Mouse (Mus musculus): Measurements from ENCODE around the gene D1Ertd622e. TPM values are rescaled to one million over a fixed set of nuclear protein-coding genes. Genes with fewer than 3 reads are reported as not detected.

The D1Ertd622e gene
- polyA plus RNA-seq, 1 experiment from 2014 or later: 41.2 TPM

DNA sequence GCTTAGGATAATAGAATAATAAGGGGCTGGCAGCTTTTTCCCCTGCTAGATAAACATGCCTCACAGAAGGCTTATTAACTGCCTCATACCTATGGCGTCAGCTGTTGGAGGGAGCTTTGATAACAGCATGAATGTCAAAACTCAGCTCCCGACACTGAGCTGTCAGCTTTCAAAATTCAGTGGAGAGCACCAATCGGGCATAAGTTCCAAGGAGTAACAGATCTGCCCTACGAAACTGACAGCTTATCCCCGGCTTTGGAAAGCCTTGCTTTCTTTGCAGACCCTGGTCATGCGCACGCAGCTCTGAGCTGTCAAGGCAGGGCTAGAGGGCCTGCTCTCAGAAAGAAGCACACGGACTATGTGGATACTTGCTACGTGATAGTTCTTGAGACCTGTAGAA, 91.1 kb downstream of the D1Ertd622e start:
- H3K4me1 ChIP-seq (replicated peaks): no peaks in the 10 kb centered on the region
- H3K4me3 ChIP-seq: no peak overlapping the region
- no peak overlapping the region for H3K9ac ChIP-seq
- H3K9me3 ChIP-seq: no peaks in the 10 kb centered on the region
- no peaks in the 10 kb centered on the region for H3K36me3 ChIP-seq
- H3K27ac ChIP-seq (replicated peaks): no peak overlapping the region
- 83% methylated on average over 9 of the region's 9 CpGs for WGBS
- H3K27me3 ChIP-seq: no peaks in the 10 kb centered on the region
- no peak for ATAC-seq (ENCODE audit: low read depth)
- no peak overlapping the region for H3K4me2 ChIP-seq

GRCm38 (mm10) chr1:97567956-97568355, 93.9 kb downstream of the D1Ertd622e start:
- H3K4me1 ChIP-seq (replicated peaks): no peaks in the 10 kb centered on the region
- H3K4me3 ChIP-seq: no peak overlapping the region
- H3K4me2 ChIP-seq: no peak overlapping the region
- H3K36me3 ChIP-seq: no peaks in the 10 kb centered on the region
- H3K27me3 ChIP-seq: no peaks in the 10 kb centered on the region
- ATAC-seq (ENCODE audit: low read depth): no peak
- WGBS: 94% methylated on average over 4 of the region's 4 CpGs
- no peak overlapping the region for H3K27ac ChIP-seq (replicated peaks)
- H3K9me3 ChIP-seq: no peaks in the 10 kb centered on the region
- H3K9ac ChIP-seq: no peak overlapping the region

- Histone ChIP-seq H3K4me3 (no peak overlapping the region), H3K27me3 (no peaks in the 10 kb centered on the region), H3K4me2 (no peak overlapping the region), H3K27ac (replicated peaks) (no peak overlapping the region), H3K9ac (no peak overlapping the region), H3K4me1 (replicated peaks) (no peaks in the 10 kb centered on the region), H3K36me3 (no peaks in the 10 kb centered on the region), H3K9me3 (no peaks in the 10 kb centered on the region)
- ATAC-seq (ENCODE audit: low read depth): no peak
- WGBS: 80% methylated on average over 1 of the region's 1 CpGs
Measured at GRCm38 (mm10) chr1:97564641-97565040, 97.2 kb downstream of the D1Ertd622e start.

DNA sequence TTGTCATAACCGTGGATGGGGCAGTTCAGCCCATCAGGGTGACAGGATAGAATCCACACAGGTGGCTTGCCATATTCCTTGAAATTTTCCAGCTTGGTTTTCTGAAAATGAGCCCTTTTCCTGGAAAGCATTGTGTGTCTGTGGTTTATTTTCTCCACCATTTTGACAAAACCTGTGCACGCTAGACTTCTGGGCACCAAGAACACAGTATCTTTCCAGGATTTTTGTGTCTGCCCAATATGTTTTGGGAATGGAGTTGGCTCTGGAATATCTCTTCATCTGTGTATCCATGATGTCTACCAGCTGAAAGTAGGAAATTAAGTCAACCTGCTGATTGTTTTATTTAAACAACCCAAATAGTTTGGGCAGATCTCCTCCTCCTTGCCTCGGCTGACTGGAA, 99.0 kb downstream of the D1Ertd622e start:
- H3K27ac ChIP-seq (replicated peaks): no peak overlapping the region
- H3K4me3 ChIP-seq: no peak overlapping the region
- no peaks in the 10 kb centered on the region for H3K9me3 ChIP-seq
- H3K9ac ChIP-seq: no peak overlapping the region
- H3K4me2 ChIP-seq: no peak overlapping the region
- no peaks in the 10 kb centered on the region for H3K36me3 ChIP-seq
- no peak for ATAC-seq (ENCODE audit: low read depth)
- no peaks in the 10 kb centered on the region for H3K27me3 ChIP-seq
- H3K4me1 ChIP-seq (replicated peaks): no peaks in the 10 kb centered on the region
- WGBS: 95% methylated on average over 3 of the region's 3 CpGs

Other genes with a start within 250 kb of the D1Ertd622e start
- gene Gin1, start 108.1 kb upstream of the D1Ertd622e start, polyA plus RNA-seq (2015; fragmentation: Nextera tagmentation; extraction: Ambion mirVana): 18.1 and 18.5 TPM in 2 replicates
- gene Ppip5k2, start 108.3 kb upstream of the D1Ertd622e start, polyA plus RNA-seq (2015; fragmentation: Nextera tagmentation; extraction: Ambion mirVana): 57.2 and 60.2 TPM in 2 replicates